Mouse (Mus musculus) myocyte (in vitro differentiated cells): ENCODE data around the gene Arhgap22.

Experiments used
- MAX ChIP-seq: IDR thresholded peaks from one replicate; pipeline ENCODE4 v1.6.1; 2011; ENCODE audit warnings: low read depth, mild to moderate bottlenecking, control low read depth
- POLR2A ChIP-seq: IDR thresholded peaks from one replicate; pipeline ENCODE4 v1.6.1; 2011; ENCODE audit warnings: low read depth, mild to moderate bottlenecking, control low read depth, moderate library complexity; ENCODE audit not compliant: insufficient read length
- POLR2AphosphoS2 ChIP-seq: IDR thresholded peaks from one replicate; pipeline ENCODE4 v1.6.1; 2011; ENCODE audit warnings: low read depth, control low read depth; ENCODE audit not compliant: insufficient read length
- REST ChIP-seq: IDR thresholded peaks from one replicate; pipeline ENCODE4 v1.6.1; 2011; ENCODE audit warnings: mild to moderate bottlenecking, control low read depth, moderate library complexity; ENCODE audit not compliant: insufficient read depth, insufficient read length
- SRF ChIP-seq: IDR thresholded peaks from one replicate; pipeline ENCODE4 v1.6.1; 2011; ENCODE audit warnings: low read depth; ENCODE audit not compliant: control insufficient read depth, insufficient read length
- TCF12 ChIP-seq: IDR thresholded peaks from one replicate; pipeline ENCODE4 v1.6.1; 2011; ENCODE audit warnings: mild to moderate bottlenecking, control low read depth; ENCODE audit not compliant: poor library complexity, insufficient read depth, severe bottlenecking
- USF1 ChIP-seq: IDR thresholded peaks from one replicate; pipeline ENCODE4 v1.6.1; 2011; ENCODE audit warnings: low read depth, mild to moderate bottlenecking, control low read depth, moderate library complexity

DNA sequence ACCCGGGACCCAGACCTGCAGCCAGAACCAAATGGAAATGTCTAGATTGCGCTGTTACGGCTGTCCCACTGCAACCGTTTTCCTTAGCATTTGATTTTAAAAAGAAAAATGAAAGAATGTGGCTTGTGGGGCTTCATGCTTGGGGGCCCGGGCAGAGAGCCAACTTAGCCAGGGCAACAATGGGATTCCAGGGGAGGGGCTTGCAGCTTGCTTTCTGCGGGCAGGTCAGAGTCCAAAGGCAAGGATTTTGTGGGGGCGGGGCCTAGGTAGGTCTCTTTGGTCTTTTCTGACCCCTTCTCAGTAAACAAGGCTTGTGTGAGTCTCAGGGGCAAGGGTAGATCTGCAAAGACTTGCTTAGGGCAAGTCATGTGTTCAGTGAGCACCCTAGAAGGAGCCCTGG lies 107.0 kb downstream of the Arhgap22 start:
- no peak for TF ChIP-seq USF1
- no peak for TF ChIP-seq MAX
- TF ChIP-seq POLR2A: no peak
- no peak for TF ChIP-seq TCF12
- no peak for TF ChIP-seq SRF
- no peak for TF ChIP-seq REST
- TF ChIP-seq POLR2AphosphoS2: no peak
